Mouse (Mus musculus) heart, postnatal 0 days (tissue): ENCODE measurements at regions not wholly inside any gene's neighbourhood (a gene's known extent, or its start where the extent isn't known, plus 50 kb on each side); places are given as distances from the start of the nearest gene placed in this dataset.

ENCODE experiments used
- CTCF ChIP-seq: IDR thresholded peaks from 2 replicates; pipeline ENCODE4 v1.5.1; 2016; ENCODE audit warnings: antibody characterized with exemption, control low read depth, low read depth
- EP300 ChIP-seq: IDR thresholded peaks from 2 replicates; pipeline ENCODE4 v1.6.1; 2016; ENCODE audit warnings: antibody characterized with exemption, low read depth

DNA sequence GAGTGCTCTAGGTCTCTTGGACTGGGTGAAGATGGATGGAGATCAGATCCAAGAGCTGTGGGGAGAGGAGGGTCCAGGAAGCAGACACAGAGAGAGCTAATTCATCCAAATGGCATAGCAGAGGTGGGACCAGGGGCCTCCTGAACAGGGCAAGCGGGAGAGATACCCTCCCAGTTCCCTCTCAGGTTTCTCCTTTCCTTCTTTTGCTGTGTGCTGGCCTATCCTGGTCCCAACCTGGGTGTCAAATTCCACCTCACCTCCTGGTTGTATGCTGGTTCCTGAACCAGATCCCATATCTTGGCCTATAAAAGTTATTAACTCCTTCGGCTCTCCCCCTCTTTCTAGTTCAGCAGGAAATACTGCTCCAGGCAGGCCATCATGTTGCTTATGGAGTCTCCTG, 214.1 kb upstream of the Gm12728 start:
- no peak for TF ChIP-seq CTCF
- TF ChIP-seq EP300 = no peak
